Comparison of ENCODE assay signal across 23 mouse cellular contexts in the genomic region with DNA sequence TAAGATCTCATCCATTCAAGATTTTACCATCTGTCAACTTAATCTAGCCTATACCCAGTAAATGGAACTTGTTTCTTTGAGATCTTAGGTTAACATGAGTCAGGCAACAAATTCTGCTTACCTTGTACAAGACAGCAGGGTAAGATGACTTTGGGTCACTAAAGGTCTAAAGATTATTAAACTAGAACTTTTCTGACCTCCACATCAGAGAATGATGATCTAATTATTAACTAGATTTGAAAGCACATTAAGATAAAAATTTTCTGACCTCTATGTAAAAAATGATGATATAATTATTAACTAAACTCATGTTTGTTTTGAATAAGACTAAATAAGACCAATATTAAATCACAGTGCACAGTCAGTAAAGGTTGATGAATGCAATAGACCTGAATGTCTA. TPM values are rescaled to one million over a fixed set of nuclear protein-coding genes. Genes with fewer than 3 reads are reported as not detected.
"Had no signal": no experiment of that assay in that cellular context is flagged by ENCODE, and none has a peak within 500 bp of the region (broad histone marks: within the 10 kb centered on the region; RNA-seq: fewer than 3 reads in every experiment).

No protein-coding gene starts in this region.

- H3K4me3 ChIP-seq: neural tube, embryonic 13.5 days; neural tube, embryonic 15.5 days; stomach, embryonic 15.5 days had no signal

- H3K27me3 ChIP-seq: neural tube, embryonic 13.5 days; neural tube, embryonic 15.5 days; stomach, embryonic 15.5 days had no signal

- H3K4me2 ChIP-seq: neural tube, embryonic 13.5 days; neural tube, embryonic 15.5 days; stomach, embryonic 15.5 days had no signal

- H3K9ac ChIP-seq: neural tube, embryonic 13.5 days; neural tube, embryonic 15.5 days; stomach, embryonic 15.5 days had no signal

- H3K9me3 ChIP-seq: stomach, embryonic 15.5 days had no signal

- H3K27ac ChIP-seq: neural tube, embryonic 13.5 days; neural tube, embryonic 15.5 days; stomach, embryonic 15.5 days; stomach, postnatal 0 days had no signal

- DNase-seq: retina, postnatal 1 day; right cerebral cortex, adult 18-20 months; right cerebral cortex, postnatal 14 days; right cerebral cortex, postnatal 25 days; right cerebral cortex, postnatal 4 days; spleen, adult 18-20 months; thymus, adult 18-20 months; thymus, adult 2 months; thymus, postnatal 14 days; thymus, postnatal 25 days; thymus, postnatal 36 days; thymus, postnatal 4 days had no signal

- H3K36me3 ChIP-seq: neural tube, embryonic 13.5 days; neural tube, embryonic 15.5 days; stomach, embryonic 15.5 days had no signal

- H3K4me1 ChIP-seq: neural tube, embryonic 13.5 days; neural tube, embryonic 15.5 days; stomach, embryonic 15.5 days had no signal

RNA-seq across cellular contexts. Expression of a gene that starts 13.6 kb away (rescaled TPM):
- total RNA-seq: neutrophil, adult 5-6 weeks had no signal
- polyA plus RNA-seq: neural tube, embryonic 13.5 days; neural tube, embryonic 14.5 days; neural tube, embryonic 15.5 days; spleen, adult 2 months; stomach, embryonic 14.5 days; stomach, embryonic 15.5 days; stomach, embryonic 16.5 days; thymus, postnatal 0 days; urinary bladder, adult 2 months had no signal
